Mouse (Mus musculus) embryonic facial prominence, embryonic 13.5 days (tissue): ENCODE data around the gene Ctu2. TPM values are rescaled to one million over a fixed set of nuclear protein-coding genes. Genes with fewer than 3 reads are reported as not detected.

Experiments
- ATAC-seq: fragments of 200-750 bp; cut with Nextera tagmentation; 2 replicates; pipeline ENCODE4 v1.8.0; 2017; ENCODE audit warnings: low read depth; ENCODE audit not compliant: insufficient number of reproducible peaks, insufficient read depth, low FRiP score, low TSS enrichment
- H3K27ac ChIP-seq: fragments of 300-500 bp; sonication (generic); 2 replicates; pipeline ENCODE4 v1.5.1; 2015; ENCODE audit warnings: moderate library complexity, mild to moderate bottlenecking, inconsistent platforms
- H3K27me3 ChIP-seq: fragments of 300-500 bp; sonication (generic); 2 replicates; pipeline ENCODE4 v1.6.1; 2015; ENCODE audit warnings: mild to moderate bottlenecking, inconsistent platforms
- H3K36me3 ChIP-seq: fragments of 300-500 bp; sonication (generic); 2 replicates; pipeline ENCODE4 v1.6.1; 2015; ENCODE audit warnings: mild to moderate bottlenecking, inconsistent platforms
- H3K4me1 ChIP-seq: fragments of 300-500 bp; sonication (generic); 2 replicates; pipeline ENCODE4 v1.6.1; 2015; ENCODE audit warnings: inconsistent platforms
- H3K4me2 ChIP-seq: fragments of 300-500 bp; sonication (generic); 2 replicates; pipeline ENCODE4 v1.6.1; 2015; ENCODE audit warnings: moderate library complexity, mild to moderate bottlenecking, inconsistent platforms
- H3K4me3 ChIP-seq: fragments of 300-500 bp; sonication (generic); 2 replicates; pipeline ENCODE4 v1.5.1; 2015; ENCODE audit warnings: mild to moderate bottlenecking, inconsistent platforms
- H3K9ac ChIP-seq: fragments of 300-500 bp; sonication (generic); 2 replicates; pipeline ENCODE4 v1.6.1; 2015; ENCODE audit warnings: mild to moderate bottlenecking, inconsistent platforms
- H3K9me3 ChIP-seq: fragments of 300-500 bp; sonication (generic); 2 replicates; pipeline ENCODE4 v1.6.1; 2016; ENCODE audit warnings: inconsistent platforms
- WGBS: fragments of 180-500 bp; shearing (Covaris S2); methylation state at CpG from one replicate; pipeline ENCODE4 v1.1.7; 2015; ENCODE audit warnings: mixed read lengths; 5-methylcytosine and 5-hydroxymethylcytosine counted together
- microRNA-seq: library from miRNA; unstranded; fragments of <30 nt; microRNA quantifications from one replicate; pipeline ENCODE4, GENCODE M21; 2016
- polyA plus RNA-seq: library from polyadenylated mRNA; unstranded; fragments of >200 nt; fragmentation: Nextera tagmentation; extraction: Ambion mirVana; gene quantifications from 2 replicates; pipeline ENCODE4 v1.2.1, GENCODE M21; 2015

The Ctu2 gene
- polyA plus RNA-seq, 1 experiment from 2014 or later = 69.0 TPM

- Histone ChIP-seq H3K27me3 (no peaks in the 10 kb centered on the region), H3K9me3 (no peaks in the 10 kb centered on the region), H3K9ac (0 out of 2 replicates have a peak overlapping the region, but pooled peaks have one; percentile 11), H3K4me3 (no peak overlapping the region), H3K27ac (peak overlapping the region; percentile 48; the same call in 1 of the 2 replicates), H3K4me1 (peaks cover 47% of the 10 kb centered on the region), H3K4me2 (no peak overlapping the region), H3K36me3 (peaks cover 7% of the 10 kb centered on the region; the same call in 1 of the 2 replicates)
- no peak for ATAC-seq
- 63% methylated on average over 7 of the region's 7 CpGs for WGBS
Measured at GRCm38 (mm10) chr8:122526526-122527170, 50.7 kb downstream of the Ctu2 start.

- no peak overlapping the region for H3K4me2 ChIP-seq
- H3K4me1 ChIP-seq = peaks cover 53% of the 10 kb centered on the region
- ATAC-seq = no peak
- WGBS = 96% methylated on average over 3 of the region's 3 CpGs
- no peaks in the 10 kb centered on the region for H3K9me3 ChIP-seq
- H3K4me3 ChIP-seq = no peak overlapping the region
- H3K27ac ChIP-seq = no peak overlapping the region
- peaks cover 7% of the 10 kb centered on the region; the same call in 1 of the 2 replicates for H3K36me3 ChIP-seq
- H3K27me3 ChIP-seq = no peaks in the 10 kb centered on the region
- H3K9ac ChIP-seq = no peak overlapping the region
Measured at GRCm38 (mm10) chr8:122527937-122528336, 52.0 kb downstream of the Ctu2 start.

DNA sequence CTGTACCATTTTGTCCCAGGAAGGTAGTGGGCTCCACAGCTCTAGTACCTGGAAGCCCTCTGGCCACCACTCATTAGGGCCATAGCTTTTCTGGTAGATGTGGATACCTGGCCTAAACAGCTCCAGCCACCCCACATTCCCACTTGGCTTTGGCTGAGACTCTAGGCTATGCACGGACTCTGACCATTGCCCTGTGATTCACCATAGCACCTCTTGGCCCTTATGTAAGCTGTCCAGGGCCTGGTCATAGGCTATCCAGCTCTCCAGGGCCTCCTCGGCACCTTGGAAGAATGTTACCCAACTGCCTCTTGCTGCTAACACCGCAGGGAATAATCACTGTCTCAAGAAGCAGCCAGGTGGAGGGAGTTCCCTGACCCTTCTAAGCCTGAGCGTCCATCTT is 53.2 kb downstream of the Ctu2 start:
- ATAC-seq = no peak
- Histone ChIP-seq H3K4me3 (no peak overlapping the region), H3K27me3 (no peaks in the 10 kb centered on the region), H3K9me3 (no peaks in the 10 kb centered on the region), H3K4me1 (peaks cover 43% of the 10 kb centered on the region), H3K4me2 (no peak overlapping the region), H3K9ac (no peak overlapping the region), H3K27ac (no peak overlapping the region), H3K36me3 (peaks cover 7% of the 10 kb centered on the region; the same call in 1 of the 2 replicates)
- WGBS = 92% methylated on average over 4 of the region's 4 CpGs

DNA sequence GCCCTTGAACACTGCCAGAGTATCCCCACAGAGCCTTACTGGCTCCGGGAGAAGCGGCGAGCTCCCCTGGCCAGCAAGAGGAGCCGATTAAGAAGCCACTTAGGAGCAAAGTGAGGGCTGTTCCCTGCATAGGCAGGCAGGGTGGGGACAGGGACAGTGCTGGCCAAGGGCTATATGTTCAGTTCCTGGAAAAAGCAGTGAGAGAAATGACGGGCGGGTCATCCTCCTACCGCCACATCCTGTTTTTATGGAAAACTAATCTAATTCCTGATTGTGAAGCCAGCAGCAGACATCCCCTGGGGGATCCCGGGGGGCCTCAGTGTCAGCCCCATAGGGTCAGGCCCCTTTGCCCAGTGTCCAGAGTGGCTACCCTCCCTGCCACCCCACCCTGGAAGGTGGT is 55.4 kb downstream of the Ctu2 start:
- 77% methylated on average over 8 of the region's 8 CpGs for WGBS
- H3K36me3 ChIP-seq = peaks cover 7% of the 10 kb centered on the region; the same call in 1 of the 2 replicates
- H3K4me3 ChIP-seq = no peak overlapping the region
- H3K4me1 ChIP-seq = peaks cover 26% of the 10 kb centered on the region
- H3K9me3 ChIP-seq = no peaks in the 10 kb centered on the region
- no peak for ATAC-seq
- H3K27ac ChIP-seq = no peak overlapping the region
- no peaks in the 10 kb centered on the region for H3K27me3 ChIP-seq
- H3K4me2 ChIP-seq = no peak overlapping the region
- 0 out of 2 replicates have a peak overlapping the region, but pooled peaks have one; percentile 51 for H3K9ac ChIP-seq

Small RNAs within 50 kb of the gene (microRNA-seq; reads per million reads assigned to microRNA genes)
- gene Gm24366 = not detected

Other genes starting within 250 kb of the Ctu2 start
- 1.7 and 1.8 TPM in 2 replicates for gene Zfpm1, start 194.0 kb upstream of the Ctu2 start, polyA plus RNA-seq
- gene Trhr2, start 115.4 kb upstream of the Ctu2 start, polyA plus RNA-seq = 0.26 and 0.66 TPM in 2 replicates
- gene Zc3h18, start 99.5 kb upstream of the Ctu2 start, polyA plus RNA-seq = 54.8 and 59.1 TPM in 2 replicates
- 0.31 TPM in 1 of 2 replicates, not detected in the other for gene Il17c, start 54.1 kb upstream of the Ctu2 start, polyA plus RNA-seq
- 118 and 120 TPM in 2 replicates for gene Cyba, start 43.2 kb upstream of the Ctu2 start, polyA plus RNA-seq
- gene Mvd, start 32.7 kb upstream of the Ctu2 start, polyA plus RNA-seq = 34.8 and 43.3 TPM in 2 replicates
- 1.2 TPM in 2 replicates for gene Snai3, start 15.4 kb upstream of the Ctu2 start, polyA plus RNA-seq
- 51.1 and 51.3 TPM in 2 replicates for gene Rnf166, start 79 bp upstream of the Ctu2 start, polyA plus RNA-seq
- 8.4 and 16.2 TPM in 2 replicates for gene Piezo1, start 75.2 kb downstream of the Ctu2 start, polyA plus RNA-seq
- 34.3 and 39.6 TPM in 2 replicates for gene Cdt1, start 91.9 kb downstream of the Ctu2 start, polyA plus RNA-seq
- gene Aprt, start 100.8 kb downstream of the Ctu2 start, polyA plus RNA-seq = 296 and 355 TPM in 2 replicates
- gene Galns, start 135.3 kb downstream of the Ctu2 start, polyA plus RNA-seq = 7.5 and 7.6 TPM in 2 replicates
- 53.0 and 57.7 TPM in 2 replicates for gene Trappc2l, start 135.5 kb downstream of the Ctu2 start, polyA plus RNA-seq
- gene Pabpn1l, start 146.6 kb downstream of the Ctu2 start, polyA plus RNA-seq = not detected in 2 replicates
- 4.6 TPM in 2 replicates for gene Cbfa2t3, start 223.0 kb downstream of the Ctu2 start, polyA plus RNA-seq